Mouse (Mus musculus): ENCODE results near the gene Egr4. TPM values are rescaled to one million over a fixed set of nuclear protein-coding genes. Genes with fewer than 3 reads are reported as not detected.
A peak's percentile ranks its signal among the peaks of the same experiment; 100 is the strongest.

Gene Egr4
- polyA plus RNA-seq, 1 experiment, result not detected

DNA sequence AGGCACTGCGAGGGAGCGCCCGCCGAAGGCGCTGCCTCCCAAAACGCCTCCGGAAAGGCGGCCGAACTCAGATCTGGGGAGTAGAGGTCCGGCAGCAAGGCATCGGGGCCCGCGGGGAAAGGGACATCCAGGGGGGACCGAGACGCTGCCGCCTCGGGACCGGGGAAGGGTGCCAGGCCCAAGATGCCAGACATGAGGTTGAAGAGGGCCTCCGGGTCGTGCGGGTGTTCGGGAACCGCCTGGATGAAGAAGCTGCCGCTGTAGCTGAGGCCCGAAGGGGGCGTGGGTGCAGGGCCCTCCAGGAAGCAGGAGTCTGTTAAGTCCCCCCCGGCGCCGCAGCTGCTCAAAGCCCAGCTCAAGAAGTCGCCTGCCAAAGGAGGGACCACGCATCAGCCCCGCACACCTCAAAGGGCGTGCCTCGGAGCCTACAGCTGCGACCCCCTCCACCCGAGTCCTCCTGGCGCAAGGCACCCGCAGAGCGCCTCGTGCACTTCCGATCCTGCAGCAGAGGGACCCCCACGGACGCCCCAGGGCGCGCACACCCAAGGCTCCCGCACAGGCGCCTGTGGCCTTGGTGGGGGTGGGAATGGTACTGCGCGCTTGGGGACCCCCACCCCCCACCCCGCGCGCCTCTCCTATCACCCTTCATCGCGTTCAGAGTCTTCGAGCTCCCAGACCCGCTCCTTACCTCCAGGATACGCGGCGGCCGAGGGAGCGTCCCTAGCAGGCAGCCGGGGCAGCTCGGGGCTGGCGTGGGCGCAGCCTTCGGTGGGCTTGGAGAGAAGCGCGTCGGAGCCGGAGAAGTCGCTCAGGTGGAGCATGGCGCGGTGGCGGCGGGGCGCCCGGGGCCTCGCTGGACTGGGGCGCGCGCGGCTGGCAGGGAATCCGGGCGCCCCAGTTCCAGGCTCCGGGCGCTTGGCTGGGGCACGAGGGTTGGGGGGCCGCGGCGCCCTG lies 535 bp downstream of the Egr4 start:
- peaks cover 77% of the 10 kb centered on the region for H3K27me3 ChIP-seq (ENCODE audit: control insufficient read depth)

DNA sequence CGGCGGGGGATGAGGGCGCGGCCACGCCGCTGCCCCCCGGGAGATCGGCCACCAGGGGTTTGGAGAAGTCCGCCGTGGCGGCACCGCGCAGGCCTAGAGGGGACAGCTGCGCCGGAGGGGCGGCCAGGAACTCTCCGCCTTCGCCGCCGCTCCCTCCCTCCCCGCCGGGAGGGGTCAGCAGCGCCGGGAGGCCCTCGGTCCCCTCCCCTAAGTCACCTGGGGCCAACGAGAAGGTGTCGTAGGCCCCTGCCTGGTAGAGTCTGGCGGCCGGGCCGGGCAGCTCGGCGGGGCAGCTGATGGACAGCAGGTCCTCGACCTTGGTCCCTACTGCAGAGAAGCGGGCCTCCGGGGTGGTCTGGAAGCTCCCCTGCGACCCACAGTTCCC lies 1.3 kb downstream of the Egr4 start:
- TF ChIP-seq GATA1 (IDR thresholded peaks at IDR 0.05; ENCODE audit: low read length) (no peak), TAL1 (IDR thresholded peaks at IDR 0.05; ENCODE audit: low read length) (no peak)
- Histone ChIP-seq H3K9me3 (ENCODE audit: control insufficient read depth, low read length) (peaks cover 7% of the 10 kb centered on the region; the same call in 1 of the 2 replicates), H3K4me1 (ENCODE audit: control insufficient read depth) (no peaks in the 10 kb centered on the region; the same call in none of the 2 replicates), H3K27me3 (ENCODE audit: control insufficient read depth) (peaks cover 77% of the 10 kb centered on the region), H3K4me3 (replicated peaks) (no peak overlapping the region), H3K36me3 (ENCODE audit: control insufficient read depth) (no peaks in the 10 kb centered on the region)

More for the DNA sequence above, 535 bp downstream of the Egr4 start:
- peaks cover 7% of the 10 kb centered on the region; the same call in 1 of the 2 replicates for H3K9me3 ChIP-seq (ENCODE audit: control insufficient read depth, low read length)
- H3K36me3 ChIP-seq (ENCODE audit: control insufficient read depth), result no peaks in the 10 kb centered on the region
- no peaks in the 10 kb centered on the region; the same call in none of the 2 replicates for H3K4me1 ChIP-seq (ENCODE audit: control insufficient read depth)
- TF ChIP-seq TAL1 (IDR thresholded peaks at IDR 0.05; ENCODE audit: low read length) (no peak), GATA1 (IDR thresholded peaks at IDR 0.05; ENCODE audit: low read length) (no peak)
- H3K4me3 ChIP-seq (replicated peaks), result no peak overlapping the region

DNA sequence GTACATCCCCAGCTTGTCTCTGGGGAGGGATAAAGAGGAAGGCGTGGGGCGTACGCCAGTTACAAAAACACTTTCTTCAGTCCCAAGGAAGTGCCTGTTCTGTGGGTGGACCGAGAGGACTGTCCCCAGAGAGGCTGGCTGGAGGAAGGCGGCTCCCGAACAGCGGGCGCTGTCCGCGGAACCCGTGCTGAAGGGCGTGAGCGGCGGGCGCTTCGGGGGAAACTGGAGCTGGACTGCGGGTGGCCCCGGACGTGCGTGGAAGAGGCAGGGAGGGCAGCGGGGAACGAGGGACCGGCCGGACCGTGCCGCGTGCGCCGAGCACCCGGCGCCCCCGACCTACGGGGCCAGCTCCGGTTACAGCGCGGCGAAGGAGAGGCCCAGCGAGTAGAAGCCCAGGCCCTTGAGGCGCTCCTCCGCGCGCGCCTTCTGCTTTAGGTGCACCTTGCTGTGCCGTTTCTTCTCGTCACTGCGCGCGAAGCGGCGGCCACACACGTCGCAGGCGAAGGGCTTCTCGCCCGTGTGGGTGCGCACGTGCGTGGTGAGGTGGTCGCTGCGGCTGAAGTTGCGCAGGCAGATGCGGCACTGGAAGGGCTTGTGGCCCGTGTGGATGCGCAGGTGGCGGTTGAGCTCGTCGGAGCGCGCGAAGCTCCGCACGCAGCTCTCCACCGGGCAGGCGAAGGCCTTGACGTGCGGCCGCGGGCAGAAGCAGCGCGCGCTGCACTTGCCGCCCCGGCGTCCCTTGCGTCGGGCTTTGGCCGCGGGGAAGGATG lies 1.9 kb downstream of the Egr4 start:
- Histone ChIP-seq H3K9me3 (ENCODE audit: control insufficient read depth, low read length) (peaks cover 7% of the 10 kb centered on the region; the same call in 1 of the 2 replicates), H3K36me3 (ENCODE audit: control insufficient read depth) (no peaks in the 10 kb centered on the region), H3K4me3 (replicated peaks) (no peak overlapping the region), H3K27me3 (ENCODE audit: control insufficient read depth) (peaks cover 73% of the 10 kb centered on the region), H3K4me1 (ENCODE audit: control insufficient read depth) (no peaks in the 10 kb centered on the region; the same call in none of the 2 replicates)
- TF ChIP-seq TAL1 (IDR thresholded peaks at IDR 0.05; ENCODE audit: low read length), result no peak
- no peak for TF ChIP-seq GATA1 (IDR thresholded peaks at IDR 0.05; ENCODE audit: low read length)

GRCm38 (mm10) chr6:85510476-85510875 lies 2.9 kb downstream of the Egr4 start:
- TF ChIP-seq GATA1 (IDR thresholded peaks at IDR 0.05; ENCODE audit: low read length) (no peak), TAL1 (IDR thresholded peaks at IDR 0.05; ENCODE audit: low read length) (no peak)
- peaks cover 7% of the 10 kb centered on the region; the same call in 1 of the 2 replicates for H3K9me3 ChIP-seq (ENCODE audit: control insufficient read depth, low read length)
- H3K27me3 ChIP-seq (ENCODE audit: control insufficient read depth), result peaks cover 65% of the 10 kb centered on the region
- H3K36me3 ChIP-seq (ENCODE audit: control insufficient read depth), result no peaks in the 10 kb centered on the region
- no peak overlapping the region for H3K4me3 ChIP-seq (replicated peaks)
- H3K4me1 ChIP-seq (ENCODE audit: control insufficient read depth), result no peaks in the 10 kb centered on the region; the same call in none of the 2 replicates

DNA sequence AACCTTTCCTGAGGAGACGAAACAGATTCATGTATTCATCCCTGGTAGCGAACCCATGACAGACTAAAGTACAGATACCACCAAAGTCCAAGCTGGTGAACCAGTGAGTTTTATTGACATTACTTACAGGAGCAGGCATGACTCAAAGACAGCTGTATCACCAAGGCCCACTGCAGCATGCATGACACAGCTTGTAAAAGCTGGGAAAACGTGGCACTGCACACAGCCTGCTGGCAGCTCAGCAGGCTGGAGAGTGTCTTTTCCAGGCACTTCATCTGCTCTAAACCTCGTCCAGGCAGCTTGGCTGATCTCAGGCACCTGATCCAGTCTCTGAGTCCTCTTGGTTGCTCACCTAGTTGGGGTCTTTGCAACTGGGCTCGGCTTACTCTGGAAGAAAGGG lies 4.8 kb downstream of the Egr4 start:
- peaks cover 57% of the 10 kb centered on the region for H3K27me3 ChIP-seq (ENCODE audit: control insufficient read depth)
- TF ChIP-seq GATA1 (IDR thresholded peaks at IDR 0.05; ENCODE audit: low read length) (no peak), TAL1 (IDR thresholded peaks at IDR 0.05; ENCODE audit: low read length) (no peak)

DNA sequence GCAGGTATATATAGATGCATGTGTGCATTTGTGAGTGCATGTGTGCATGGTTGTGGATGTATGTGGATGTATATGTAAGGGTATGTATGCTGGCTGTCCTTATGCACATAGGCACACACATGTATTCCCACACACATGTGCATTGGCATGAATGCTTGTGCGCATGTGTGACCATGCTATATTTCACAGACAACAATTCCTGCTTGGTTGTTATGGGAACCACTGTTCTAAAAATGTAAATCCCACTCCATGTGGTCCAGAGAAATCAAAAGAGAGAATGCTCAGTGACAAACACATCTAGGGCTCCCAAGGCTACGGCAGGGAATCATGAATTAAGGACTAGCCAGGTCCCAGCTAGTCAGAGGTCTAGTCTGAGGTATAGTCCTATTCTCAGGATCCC lies 8.5 kb downstream of the Egr4 start:
- H3K4me3 ChIP-seq (replicated peaks), result no peak overlapping the region
- peaks cover 3% of the 10 kb centered on the region; the same call in 1 of the 2 replicates for H3K4me1 ChIP-seq (ENCODE audit: control insufficient read depth)
- no peak for TF ChIP-seq GATA1 (IDR thresholded peaks at IDR 0.05; ENCODE audit: low read length)
- TF ChIP-seq TAL1 (IDR thresholded peaks at IDR 0.05; ENCODE audit: low read length), result no peak
- no peaks in the 10 kb centered on the region for H3K9me3 ChIP-seq (ENCODE audit: control insufficient read depth, low read length)
- no peaks in the 10 kb centered on the region for H3K36me3 ChIP-seq (ENCODE audit: control insufficient read depth)
- peaks cover 50% of the 10 kb centered on the region for H3K27me3 ChIP-seq (ENCODE audit: control insufficient read depth)

More for the DNA sequence above, 4.8 kb downstream of the Egr4 start:
- H3K36me3 ChIP-seq (ENCODE audit: control insufficient read depth), result no peaks in the 10 kb centered on the region
- no peak overlapping the region for H3K4me3 ChIP-seq (replicated peaks)
- H3K9me3 ChIP-seq (ENCODE audit: control insufficient read depth, low read length), result peaks cover 7% of the 10 kb centered on the region; the same call in 1 of the 2 replicates
- no peaks in the 10 kb centered on the region; the same call in none of the 2 replicates for H3K4me1 ChIP-seq (ENCODE audit: control insufficient read depth)

DNA sequence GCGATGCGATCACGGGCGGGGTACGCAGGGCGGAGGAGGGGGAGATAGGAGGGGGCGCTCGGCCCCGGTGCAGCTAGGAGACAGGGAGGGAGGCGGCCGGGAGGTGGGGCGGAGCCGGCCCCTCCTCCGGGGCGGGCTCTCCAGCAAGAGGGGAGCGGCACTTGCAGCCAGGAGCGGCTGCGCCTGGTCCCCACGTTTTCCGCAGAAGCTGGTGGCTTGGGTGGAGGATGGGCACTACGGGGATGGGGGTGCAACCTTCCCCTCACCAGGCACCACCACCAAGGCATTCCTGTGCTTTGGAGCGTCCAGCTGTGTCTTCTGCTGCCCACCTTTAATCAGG lies 10.5 kb downstream of the Egr4 start, which contains the start of gene Fbxo41:
Fbxo41 (minus strand) TSS at position 84 of the 340 bp plus-strand sequence.
- Histone ChIP-seq H3K9me3 (ENCODE audit: control insufficient read depth, low read length) (no peaks in the 10 kb centered on the region), H3K36me3 (ENCODE audit: control insufficient read depth) (no peaks in the 10 kb centered on the region), H3K4me1 (ENCODE audit: control insufficient read depth) (peaks cover 3% of the 10 kb centered on the region; the same call in 1 of the 2 replicates), H3K27me3 (ENCODE audit: control insufficient read depth) (peaks cover 39% of the 10 kb centered on the region), H3K4me3 (replicated peaks) (peak within 1 kb of the TSS; percentile 34)
- TF ChIP-seq GATA1 (IDR thresholded peaks at IDR 0.05; ENCODE audit: low read length) (no peak), TAL1 (IDR thresholded peaks at IDR 0.05; ENCODE audit: low read length) (no peak)

- peaks cover 39% of the 10 kb centered on the region for H3K27me3 ChIP-seq (ENCODE audit: control insufficient read depth)
- no peaks in the 10 kb centered on the region for H3K36me3 ChIP-seq (ENCODE audit: control insufficient read depth)
- TF ChIP-seq TAL1 (IDR thresholded peaks at IDR 0.05; ENCODE audit: low read length) (no peak), GATA1 (IDR thresholded peaks at IDR 0.05; ENCODE audit: low read length) (no peak)
- peaks cover 3% of the 10 kb centered on the region; the same call in 1 of the 2 replicates for H3K4me1 ChIP-seq (ENCODE audit: control insufficient read depth)
- no peaks in the 10 kb centered on the region for H3K9me3 ChIP-seq (ENCODE audit: control insufficient read depth, low read length)
- H3K4me3 ChIP-seq (replicated peaks), result peak overlapping the region; percentile 34
These were observed 11.1 kb downstream of the Egr4 start for GRCm38 (mm10) chr6:85502103-85502910.

All from erythroblast, embryonic 14.5 days (primary cell).